Mouse (Mus musculus) ES-E14 (cell line): ENCODE data around the gene C2cd3. TPM values are rescaled to one million over a fixed set of nuclear protein-coding genes. Genes with fewer than 3 reads are reported as not detected.

Experiments
- DNase-seq: peaks from one replicate; pipeline ENCODE4 v3.0.0-alpha.2; 2013; ENCODE audit warnings: low read depth, low spot score
- H3K27ac ChIP-seq: 2 replicates; pipeline ENCODE4 v1.5.1; 2012; ENCODE audit warnings: low read depth, mild to moderate bottlenecking, low read length, moderate library complexity, mixed read lengths; ENCODE audit not compliant: poor library complexity, insufficient read depth, severe bottlenecking
- H3K36me3 ChIP-seq: 2 replicates; pipeline ENCODE4 v1.6.1; 2012; ENCODE audit warnings: mild to moderate bottlenecking, low read length, moderate library complexity, mixed read lengths; ENCODE audit not compliant: control insufficient read depth, poor library complexity, insufficient read depth, severe bottlenecking
- H3K4me1 ChIP-seq, 2 experiments: fragments of 150-350 bp in 1 of 2; sonication (generic) in 1 of 2; 2 replicates each; pipeline ENCODE4 v1.6.1; 2012; ENCODE audit warnings: low read length in 2 of 2, mild to moderate bottlenecking in 1 of 2, mixed read lengths in 1 of 2; ENCODE audit not compliant: control insufficient read depth in 2 of 2, insufficient read depth in 2 of 2, poor library complexity in 1 of 2
- H3K4me3 ChIP-seq, 2 experiments: fragments of 150-350 bp in 1 of 2; sonication (generic) in 1 of 2; 2 replicates each; pipeline ENCODE4 v1.5.1; 2012; ENCODE audit warnings: low read length in 2 of 2, low read depth in 1 of 2, mild to moderate bottlenecking in 1 of 2, mixed read lengths in 1 of 2; ENCODE audit not compliant: insufficient read depth in 1 of 2, poor library complexity in 1 of 2, severe bottlenecking in 1 of 2
- H3K9ac ChIP-seq: 2 replicates; pipeline ENCODE4 v1.6.1; 2012; ENCODE audit warnings: low read depth, mild to moderate bottlenecking, low read length, mixed read lengths; ENCODE audit not compliant: poor library complexity, insufficient read depth, severe bottlenecking
- H3K9me3 ChIP-seq: fragments of 150-350 bp; sonication (generic); 2 replicates; pipeline ENCODE4 v1.6.1; 2012; ENCODE audit warnings: low read depth, mild to moderate bottlenecking, low read length; ENCODE audit not compliant: control insufficient read depth, insufficient read depth
- CHD2 ChIP-seq: IDR thresholded peaks from 2 replicates; pipeline ENCODE4 v1.6.1; 2014; ENCODE audit warnings: mild to moderate bottlenecking, low read depth, low read length, inconsistent platforms
- HCFC1 ChIP-seq: IDR thresholded peaks from 2 replicates; pipeline ENCODE4 v1.6.1; 2012; ENCODE audit warnings: low read length, inconsistent platforms, borderline replicate concordance; ENCODE audit not compliant: insufficient read depth
- MAFK ChIP-seq: IDR thresholded peaks from 2 replicates; pipeline ENCODE4 v1.6.1; 2014; ENCODE audit warnings: mild to moderate bottlenecking, low read depth, low read length, inconsistent platforms; ENCODE audit not compliant: insufficient read depth
- ZC3H11A ChIP-seq: IDR thresholded peaks from 2 replicates; pipeline ENCODE4 v1.6.1; 2012; ENCODE audit warnings: low read depth, mild to moderate bottlenecking, inconsistent platforms, low read length, borderline replicate concordance
- ZNF384 ChIP-seq: IDR thresholded peaks from 2 replicates; pipeline ENCODE4 v1.6.1; 2012; ENCODE audit warnings: low read depth, low read length, inconsistent platforms
- in situ Hi-C, 2 experiments: fragments of 600-800 bp; cut with MboI; formaldehyde crosslinking; loops; one replicate each; pipeline ENCODE4 v1.15.1; 2025; ENCODE audit warnings: low sequenced_read_pairs in 2 of 2, inconsistent platforms in 1 of 2; ENCODE audit not compliant: unreplicated experiment in 2 of 2
- total RNA-seq: library from RNA; depleted of rRNA; stranded (reverse); fragments of 300-350 nt; gene quantifications from 2 replicates; pipeline ENCODE4 v1.2.3, GENCODE M21; 2012

C2cd3 gene
- total RNA-seq, 1 experiment = 10.9 TPM

DNA sequence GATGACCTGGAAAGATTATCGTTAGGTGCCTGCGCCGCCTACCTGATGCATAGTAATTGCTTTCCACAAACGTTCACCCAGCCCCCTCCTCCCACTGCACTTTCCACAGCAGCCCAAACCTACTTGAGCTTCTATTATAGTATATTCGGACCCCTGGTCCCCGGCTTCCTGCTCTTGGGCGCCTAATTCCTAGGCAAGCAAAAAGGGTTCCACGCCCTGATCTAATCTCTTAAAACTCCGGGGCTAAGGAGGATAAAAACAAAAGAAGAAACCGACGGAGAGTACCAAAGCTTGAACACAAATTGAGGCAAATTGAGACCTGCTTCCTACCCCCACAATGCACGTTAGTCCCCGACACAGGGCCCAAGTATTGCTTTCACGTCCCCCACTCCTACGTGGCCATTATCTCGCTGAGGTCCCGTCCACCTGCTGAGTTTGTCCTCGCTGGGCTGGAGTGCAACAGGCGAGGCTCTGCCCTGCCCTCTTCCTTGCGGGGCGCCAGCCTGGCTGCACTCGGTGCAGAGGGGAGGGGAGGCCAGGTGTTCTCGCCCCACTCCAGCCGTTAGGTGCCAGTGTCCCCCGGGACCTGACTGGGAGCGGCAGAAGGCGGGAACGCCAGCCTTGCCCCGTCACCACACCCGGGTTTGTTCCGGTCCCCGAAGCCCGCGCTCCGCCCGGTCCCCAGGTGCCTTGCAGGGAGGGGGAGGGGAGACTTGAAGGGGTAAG, 120.5 kb downstream of the C2cd3 start:
- Histone ChIP-seq H3K9me3 (no peaks in the 10 kb centered on the region), H3K27ac (peak overlapping the region; percentile 68), H3K4me3 (peak overlapping the region; percentile 74 to 94), H3K36me3 (peaks cover 30% of the 10 kb centered on the region), H3K4me1 (peaks cover 1 to 18% of the 10 kb centered on the region in 2 experiments; a peak in 2 of 4 replicates), H3K9ac (peak overlapping the region; percentile 78)
- in situ Hi-C loops = no loop called here
- TF ChIP-seq CHD2 (no peak), ZC3H11A (no peak), HCFC1 (no peak), ZNF384 (no peak), MAFK (no peak)
- no peak for DNase-seq

DNA sequence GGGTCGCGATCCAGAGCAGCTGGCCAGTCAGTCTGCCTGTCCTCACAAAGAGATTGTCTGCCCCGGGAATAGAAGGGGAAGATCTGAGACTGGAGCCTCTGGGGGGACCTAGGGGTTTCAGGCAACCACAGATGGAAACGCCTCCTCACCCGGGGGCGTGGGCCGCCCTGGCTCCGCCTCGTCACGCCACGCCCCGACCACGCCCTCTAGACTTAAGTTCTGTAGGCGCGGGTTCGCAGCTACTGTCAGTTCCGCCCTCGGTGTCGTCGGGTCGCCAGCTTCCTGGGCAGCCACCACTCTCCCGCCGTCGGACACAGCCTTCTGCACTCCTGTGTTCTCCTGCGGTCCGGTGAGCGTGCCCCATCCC, 121.1 kb downstream of the C2cd3 start, which contains the start of gene Ucp2:
Ucp2 (plus strand) TSS at position 221 of the 367 bp plus-strand sequence.
- Histone ChIP-seq H3K27ac (peak within 1 kb of the TSS; percentile 85), H3K9ac (peak within 1 kb of the TSS; percentile 85), H3K9me3 (no peaks in the 10 kb centered on the region), H3K36me3 (peaks cover 35% of the 10 kb centered on the region), H3K4me1 (peaks cover 3 to 21% of the 10 kb centered on the region in 2 experiments; a peak in 2 of 4 replicates), H3K4me3 (peak within 1 kb of the TSS; percentile 74 to 94)
- no peak for TF ChIP-seq HCFC1
- TF ChIP-seq ZNF384 = no peak
- TF ChIP-seq CHD2 = no peak
- no peak for TF ChIP-seq ZC3H11A
- TF ChIP-seq MAFK = no peak
- in situ Hi-C loops = no loop called here
- peak; percentile 69 for DNase-seq

DNA sequence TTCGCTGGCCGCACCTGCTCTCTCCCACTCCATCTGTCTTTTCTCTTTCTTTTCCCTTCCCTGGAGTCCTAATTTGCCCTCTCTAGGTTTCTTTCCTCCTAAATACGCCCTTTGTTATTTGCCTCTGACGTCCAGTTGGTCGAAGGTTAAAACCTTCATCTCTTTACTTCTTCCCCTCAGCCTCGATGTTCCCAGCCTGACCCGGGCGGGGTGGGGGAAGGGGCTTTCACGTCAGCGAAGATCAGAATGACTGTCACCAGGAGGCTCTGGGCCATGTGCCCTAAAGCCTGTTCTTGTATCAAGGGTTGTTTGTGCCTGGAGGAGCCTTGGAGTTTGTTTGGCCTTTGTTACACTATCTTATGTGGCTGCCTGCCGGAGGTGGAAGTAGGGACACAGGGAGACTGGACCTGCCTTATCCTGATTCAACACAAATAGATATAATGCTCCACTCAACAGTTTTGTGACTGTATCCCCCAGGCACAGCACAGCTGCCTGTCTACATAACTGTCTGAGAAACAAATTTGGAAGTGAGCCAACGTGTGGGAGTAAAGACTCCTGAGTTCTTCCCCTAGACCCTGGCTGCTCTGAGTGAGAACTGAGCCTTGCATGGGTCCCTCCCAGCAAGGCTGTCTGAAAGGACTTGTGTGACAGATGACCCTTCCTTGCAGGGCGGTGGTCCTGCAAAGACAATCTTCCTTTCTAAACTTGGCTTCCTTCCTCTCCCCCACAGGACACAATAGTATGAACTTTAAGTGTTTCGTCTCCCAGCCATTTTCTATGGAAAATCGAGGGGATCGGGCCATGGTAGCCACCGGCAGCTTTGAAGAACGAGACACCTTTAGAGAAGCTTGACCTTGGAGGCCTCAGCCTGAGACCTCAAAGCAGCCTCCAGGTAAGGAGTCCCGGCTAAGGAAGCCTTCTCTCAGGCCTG, 121.7 kb downstream of the C2cd3 start:
- DNase-seq = no peak
- in situ Hi-C loops = no loop called here

DNA sequence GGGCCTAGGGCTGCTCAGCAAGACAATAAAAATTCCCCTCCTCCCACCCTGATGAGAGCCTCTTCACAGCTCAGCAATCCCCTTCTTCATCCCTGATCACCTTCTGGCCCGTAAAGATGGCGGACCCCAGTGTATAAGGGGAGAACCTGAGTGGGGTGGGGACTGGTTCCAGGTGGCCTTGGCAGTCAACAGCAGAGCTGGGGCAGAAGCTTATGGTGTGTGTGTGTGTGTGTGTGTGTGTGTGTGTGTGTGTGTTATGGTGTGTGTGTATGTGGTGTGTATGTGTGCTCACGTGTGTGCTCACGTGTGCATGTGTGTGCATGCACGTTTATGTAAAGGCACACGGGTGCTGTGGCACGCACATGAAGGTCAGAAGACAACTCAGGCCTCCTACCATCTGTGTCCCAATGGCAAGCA, 122.4 kb downstream of the C2cd3 start:
- Histone ChIP-seq H3K4me1 (peaks cover 3 to 25% of the 10 kb centered on the region in 2 experiments; a peak in 2 of 4 replicates), H3K36me3 (peaks cover 49% of the 10 kb centered on the region), H3K9me3 (no peaks in the 10 kb centered on the region), H3K4me3 (peak overlapping the region; percentile 74 to 94), H3K27ac (peak overlapping the region; percentile 85), H3K9ac (peak overlapping the region; percentile 85)
- DNase-seq = no peak
- in situ Hi-C loops = no loop called here
- no peak for TF ChIP-seq ZC3H11A
- TF ChIP-seq ZNF384 = no peak
- no peak for TF ChIP-seq HCFC1
- TF ChIP-seq CHD2 = no peak
- TF ChIP-seq MAFK = no peak

More for the DNA sequence above, 121.7 kb downstream of the C2cd3 start:
- Histone ChIP-seq H3K9me3 (no peaks in the 10 kb centered on the region), H3K27ac (peak overlapping the region; percentile 85), H3K4me3 (peak overlapping the region; percentile 74 to 94), H3K9ac (peak overlapping the region; percentile 85), H3K36me3 (peaks cover 42% of the 10 kb centered on the region), H3K4me1 (peaks cover 3 to 25% of the 10 kb centered on the region in 2 experiments; a peak in 2 of 4 replicates)
- TF ChIP-seq CHD2 (no peak), MAFK (no peak)
